Mouse (Mus musculus) C2C12 (cell line): Measurements from ENCODE around the gene Magi1. TPM values are rescaled to one million over a fixed set of nuclear protein-coding genes. Genes with fewer than 3 reads are reported as not detected.

Experiments used
- H3K27me3 ChIP-seq: one replicate; pipeline ENCODE4 v1.6.1; 2011; ENCODE audit not compliant: control insufficient read depth, insufficient read depth, insufficient read length
- H3K36me3 ChIP-seq: one replicate; pipeline ENCODE4 v1.6.1; 2011; ENCODE audit not compliant: control insufficient read depth, insufficient read depth
- H3K4me3 ChIP-seq: one replicate; pipeline ENCODE4 v1.5.1; 2011; ENCODE audit warnings: mild to moderate bottlenecking, control low read depth; ENCODE audit not compliant: poor library complexity, insufficient read depth, severe bottlenecking
- H3K79me2 ChIP-seq: one replicate; pipeline ENCODE4 v1.6.1; 2011; ENCODE audit not compliant: control insufficient read depth, insufficient read depth
- H3K79me3 ChIP-seq: one replicate; pipeline ENCODE4 v1.6.1; 2011; ENCODE audit warnings: low read depth, control low read depth
- H3ac ChIP-seq: one replicate; pipeline ENCODE3; 2011; ENCODE audit warnings: low read depth; ENCODE audit not compliant: control insufficient read depth, insufficient read length
- CEBPB ChIP-seq: IDR thresholded peaks from one replicate; pipeline ENCODE4 v1.6.1; 2011; ENCODE audit warnings: low read depth, mild to moderate bottlenecking, control low read depth, moderate library complexity
- CTCF ChIP-seq: IDR thresholded peaks from one replicate; pipeline ENCODE4 v1.5.1; 2011; ENCODE audit not compliant: control insufficient read depth, insufficient read depth, insufficient read length
- FOSL1 ChIP-seq: IDR thresholded peaks from one replicate; pipeline ENCODE4 v1.8.0; 2011; ENCODE audit warnings: mild to moderate bottlenecking, low read length; ENCODE audit not compliant: poor library complexity, insufficient read depth, severe bottlenecking
- MAX ChIP-seq: IDR thresholded peaks from one replicate; pipeline ENCODE4 v1.6.1; 2011; ENCODE audit warnings: mild to moderate bottlenecking, control low read depth
- MYOD1 ChIP-seq: IDR thresholded peaks from one replicate; pipeline ENCODE4 v1.6.1; 2011; ENCODE audit warnings: low read depth; ENCODE audit not compliant: control insufficient read depth, insufficient read length
- MYOG ChIP-seq: IDR thresholded peaks from one replicate; pipeline ENCODE4 v1.6.1; 2011; ENCODE audit not compliant: control insufficient read depth, insufficient read length; ENCODE audit errors: extremely low read depth
- USF1 ChIP-seq: IDR thresholded peaks from one replicate; pipeline ENCODE4 v1.6.1; 2011; ENCODE audit warnings: low read depth, mild to moderate bottlenecking, control low read depth, moderate library complexity
- polyA plus RNA-seq: library from polyadenylated mRNA; unstranded; fragments of >200 nt; fragmentation: generic; extraction: Trizol; gene quantifications from one replicate; pipeline ENCODE4 v1.2.1, GENCODE M21; 2012; ENCODE audit warnings: missing spikeins

Gene Magi1
- polyA plus RNA-seq, 1 experiment: 3.8 TPM

GRCm38 (mm10) chr6:93729702-93730101 is 554.0 kb downstream of the Magi1 start:
- Histone ChIP-seq H3K79me3 (no peaks in the 10 kb centered on the region), H3ac (no peak overlapping the region), H3K79me2 (no peaks in the 10 kb centered on the region), H3K27me3 (no peaks in the 10 kb centered on the region), H3K36me3 (no peaks in the 10 kb centered on the region), H3K4me3 (no peak overlapping the region)
- TF ChIP-seq MYOG (no peak), FOSL1 (no peak), CEBPB (no peak), MYOD1 (no peak), MAX (no peak), USF1 (no peak), CTCF (no peak)

- H3K79me3 ChIP-seq: no peaks in the 10 kb centered on the region
These were observed 554.9 kb downstream of the Magi1 start for GRCm38 (mm10) chr6:93728791-93729190.

GRCm38 (mm10) chr6:93727630-93728178 is 556.0 kb downstream of the Magi1 start:
- no peak for TF ChIP-seq FOSL1
- no peak for TF ChIP-seq CEBPB
- no peak for TF ChIP-seq MYOG
- no peak for TF ChIP-seq CTCF
- TF ChIP-seq MAX: no peak
- TF ChIP-seq USF1: no peak
- TF ChIP-seq MYOD1: no peak
- Histone ChIP-seq H3K79me3 (no peaks in the 10 kb centered on the region), H3K4me3 (no peak overlapping the region), H3K79me2 (no peaks in the 10 kb centered on the region), H3ac (no peak overlapping the region), H3K27me3 (no peaks in the 10 kb centered on the region), H3K36me3 (no peaks in the 10 kb centered on the region)

More at GRCm38 (mm10) chr6:93728791-93729190, 554.9 kb downstream of the Magi1 start:
- H3K79me2 ChIP-seq: no peaks in the 10 kb centered on the region
- H3K4me3 ChIP-seq: no peak overlapping the region
- H3K36me3 ChIP-seq: no peaks in the 10 kb centered on the region
- no peaks in the 10 kb centered on the region for H3K27me3 ChIP-seq
- no peak overlapping the region for H3ac ChIP-seq
- TF ChIP-seq MYOD1: no peak
- no peak for TF ChIP-seq CEBPB
- no peak for TF ChIP-seq USF1
- no peak for TF ChIP-seq FOSL1
- no peak for TF ChIP-seq MYOG
- TF ChIP-seq CTCF: no peak
- TF ChIP-seq MAX: no peak

- Histone ChIP-seq H3K4me3 (no peak overlapping the region), H3K79me2 (no peaks in the 10 kb centered on the region), H3ac (no peak overlapping the region), H3K36me3 (no peaks in the 10 kb centered on the region), H3K27me3 (no peaks in the 10 kb centered on the region), H3K79me3 (no peaks in the 10 kb centered on the region)
- TF ChIP-seq USF1 (no peak), MYOD1 (no peak), MYOG (no peak), CEBPB (no peak), FOSL1 (no peak), CTCF (no peak), MAX (no peak)
These were observed 556.8 kb downstream of the Magi1 start for GRCm38 (mm10) chr6:93726829-93727455.

- Histone ChIP-seq H3K79me2 (no peaks in the 10 kb centered on the region), H3K79me3 (no peaks in the 10 kb centered on the region), H3K27me3 (no peaks in the 10 kb centered on the region), H3K36me3 (no peaks in the 10 kb centered on the region), H3ac (no peak overlapping the region), H3K4me3 (no peak overlapping the region)
- TF ChIP-seq CTCF (no peak), MYOD1 (no peak), USF1 (no peak), CEBPB (no peak), FOSL1 (no peak), MYOG (no peak), MAX (no peak)
These were observed 557.6 kb downstream of the Magi1 start for GRCm38 (mm10) chr6:93726121-93726520.

- TF ChIP-seq CEBPB (no peak), MAX (no peak), CTCF (no peak), MYOG (no peak), FOSL1 (no peak), USF1 (no peak), MYOD1 (no peak)
- Histone ChIP-seq H3K36me3 (no peaks in the 10 kb centered on the region), H3K79me3 (no peaks in the 10 kb centered on the region), H3ac (no peak overlapping the region), H3K4me3 (no peak overlapping the region), H3K27me3 (no peaks in the 10 kb centered on the region), H3K79me2 (no peaks in the 10 kb centered on the region)
These were observed 559.0 kb downstream of the Magi1 start for GRCm38 (mm10) chr6:93724749-93725148.
